Mouse (Mus musculus) bone marrow macrophage, adult 2 months (primary cell): ENCODE measurements at regions not wholly inside any gene's neighbourhood (a gene's known extent, or its start where the extent isn't known, plus 50 kb on each side); places are given as distances from the start of the nearest gene placed in this dataset.

ENCODE experiments used
- H3K27ac ChIP-seq: 2 replicates; pipeline ENCODE4 v1.5.1; 2012; ENCODE audit warnings: low read depth, low read length; ENCODE audit not compliant: insufficient read depth
- H3K4me1 ChIP-seq: 2 replicates; pipeline ENCODE4 v1.6.1; 2012; ENCODE audit warnings: low read length; ENCODE audit not compliant: control insufficient read depth, insufficient read depth
- H3K4me3 ChIP-seq: 2 replicates; pipeline ENCODE4 v1.5.1; 2012; ENCODE audit warnings: mild to moderate bottlenecking, low read length, moderate library complexity; ENCODE audit not compliant: insufficient read depth
- CTCF ChIP-seq: IDR thresholded peaks from 2 replicates; pipeline ENCODE4 v1.5.1; 2012; ENCODE audit warnings: low read depth, mild to moderate bottlenecking, low read length, moderate library complexity
- POLR2A ChIP-seq: IDR thresholded peaks from 2 replicates; pipeline ENCODE4 v1.6.1; 2012; ENCODE audit warnings: mild to moderate bottlenecking, low read depth, low read length, borderline replicate concordance

DNA sequence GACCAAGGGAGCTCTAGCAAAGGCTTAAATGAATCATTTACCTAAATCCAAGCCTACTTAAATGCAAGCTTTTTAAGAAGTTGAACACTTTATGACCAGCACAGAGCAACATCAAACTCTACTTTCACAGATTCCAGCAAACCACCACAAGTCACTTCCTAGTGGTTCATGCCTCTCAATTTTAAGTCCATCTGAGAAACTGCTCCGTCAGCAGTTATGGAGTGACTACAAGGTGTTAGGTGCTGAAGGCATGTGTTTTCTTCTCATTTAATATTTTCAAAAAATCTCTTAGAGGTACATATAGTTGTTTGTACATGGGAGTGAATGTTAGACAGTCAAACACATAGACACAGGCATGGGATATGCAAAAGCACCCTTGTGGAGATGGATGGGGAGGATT lies 72.2 kb upstream of the Adamts16 start:
- no peak overlapping the region for H3K27ac ChIP-seq

DNA sequence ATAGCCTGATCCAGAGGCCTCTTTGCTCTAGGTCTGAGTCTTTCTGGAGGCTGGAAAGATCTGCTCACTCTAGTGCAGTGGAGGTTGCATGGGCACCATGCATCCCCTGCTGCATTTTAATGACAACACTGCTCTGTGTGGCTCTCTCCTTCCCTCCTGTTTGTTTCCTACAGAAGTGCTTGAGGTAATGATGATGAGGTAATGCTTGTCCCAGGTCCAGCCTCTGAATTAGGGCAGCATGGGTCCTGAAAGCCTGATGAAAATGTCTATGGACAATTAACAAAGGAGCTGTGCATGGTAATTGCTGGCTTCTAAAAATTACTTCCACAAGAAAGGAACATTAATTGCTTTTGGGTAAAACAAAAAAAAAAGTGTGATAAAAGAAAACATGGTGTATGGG lies 69.3 kb upstream of the Adamts16 start:
- Histone ChIP-seq H3K27ac (no peak overlapping the region), H3K4me3 (no peak overlapping the region), H3K4me1 (no peaks in the 10 kb centered on the region)
- TF ChIP-seq CTCF (no peak), POLR2A (no peak)

More for the DNA sequence above, 72.2 kb upstream of the Adamts16 start:
- H3K4me1 ChIP-seq, result no peaks in the 10 kb centered on the region
- no peak overlapping the region for H3K4me3 ChIP-seq
- no peak for TF ChIP-seq CTCF
- no peak for TF ChIP-seq POLR2A

GRCm38 (mm10) chr13:70904834-70905233 lies 63.2 kb upstream of the Adamts16 start:
- H3K27ac ChIP-seq, result no peak overlapping the region

GRCm38 (mm10) chr13:70903831-70904230 lies 62.2 kb upstream of the Adamts16 start:
- Histone ChIP-seq H3K27ac (no peak overlapping the region), H3K4me3 (no peak overlapping the region), H3K4me1 (no peaks in the 10 kb centered on the region)
- TF ChIP-seq CTCF (no peak), POLR2A (no peak)

More at GRCm38 (mm10) chr13:70904834-70905233, 63.2 kb upstream of the Adamts16 start:
- no peak overlapping the region for H3K4me3 ChIP-seq
- no peaks in the 10 kb centered on the region for H3K4me1 ChIP-seq
- TF ChIP-seq CTCF, result no peak
- TF ChIP-seq POLR2A, result no peak

DNA sequence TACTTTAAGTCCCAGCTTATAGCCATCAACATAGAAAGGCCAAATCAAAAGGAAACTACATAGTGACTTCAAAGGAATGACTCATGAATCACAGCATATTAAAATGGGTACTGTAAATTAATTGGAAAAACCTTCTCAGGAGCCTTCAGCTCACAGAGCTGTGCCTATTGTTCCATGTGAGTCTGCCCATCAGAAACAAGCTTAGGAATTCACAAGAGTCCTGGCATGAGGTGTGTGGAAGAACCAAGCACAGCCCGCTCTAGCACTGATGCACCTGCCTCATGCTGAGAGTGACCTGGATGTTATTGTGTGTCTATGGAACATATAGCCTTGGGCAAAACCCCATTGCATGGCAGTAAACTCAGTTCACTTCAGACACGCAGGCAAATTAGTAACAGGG lies 61.5 kb upstream of the Adamts16 start:
- H3K4me3 ChIP-seq, result no peak overlapping the region
- H3K4me1 ChIP-seq, result no peaks in the 10 kb centered on the region
- H3K27ac ChIP-seq, result no peak overlapping the region
- no peak for TF ChIP-seq POLR2A
- TF ChIP-seq CTCF, result no peak

DNA sequence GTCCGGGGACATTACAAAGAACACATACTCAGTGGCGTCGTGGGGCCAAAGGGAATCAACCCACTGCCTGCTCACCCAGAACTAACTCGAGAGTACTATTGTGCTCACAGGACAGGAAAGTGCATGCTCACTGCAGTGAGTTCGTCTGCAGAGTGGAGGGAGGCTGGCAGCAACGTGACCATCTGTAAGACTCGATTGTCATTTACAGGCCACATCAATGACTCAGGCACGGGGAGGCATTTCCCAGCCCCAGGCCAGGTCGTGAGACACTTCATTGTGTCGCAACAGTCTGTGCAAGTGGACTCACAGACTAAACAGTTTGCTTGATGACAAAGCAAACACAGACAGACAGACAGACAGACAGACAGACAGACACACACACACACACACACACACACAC lies 61.1 kb upstream of the Adamts16 start:
- no peaks in the 10 kb centered on the region for H3K4me1 ChIP-seq
- H3K27ac ChIP-seq, result no peak overlapping the region
- no peak for TF ChIP-seq POLR2A
- H3K4me3 ChIP-seq, result no peak overlapping the region

DNA sequence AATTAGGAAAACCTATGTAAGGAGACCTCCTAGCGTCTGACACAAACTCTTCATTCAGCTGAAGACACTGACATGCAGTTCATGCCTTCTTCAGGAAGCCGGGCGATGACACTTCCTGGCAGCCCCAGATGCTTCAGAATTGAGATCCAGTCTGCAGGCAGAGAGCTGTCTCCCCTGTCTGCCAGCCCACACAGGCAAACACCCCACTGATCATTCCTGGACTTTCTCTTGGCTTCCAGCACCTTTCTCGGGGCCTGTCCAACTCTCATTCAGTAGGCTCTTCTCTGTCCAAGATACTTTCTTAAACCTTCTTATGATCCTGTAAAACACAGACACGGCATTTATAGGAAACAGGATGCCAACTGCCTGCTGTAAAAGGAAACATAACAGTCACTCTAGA lies 50.0 kb upstream of the Adamts16 start:
- H3K4me1 ChIP-seq, result no peaks in the 10 kb centered on the region
- TF ChIP-seq CTCF, result no peak
- no peak for TF ChIP-seq POLR2A
- no peak overlapping the region for H3K4me3 ChIP-seq
- no peak overlapping the region for H3K27ac ChIP-seq
